Mouse (Mus musculus) intestine, embryonic 14.5 days (tissue): Measurements from ENCODE around the gene Brd3os. TPM values are rescaled to one million over a fixed set of nuclear protein-coding genes. Genes with fewer than 3 reads are reported as not detected.
A peak's percentile ranks its signal among the peaks of the same experiment; 100 is the strongest.

ENCODE experiments used
- ATAC-seq: fragments of 200-750 bp; cut with Nextera tagmentation; replicated peaks from 2 replicates; pipeline ENCODE4 v1.8.0; 2017; ENCODE audit warnings: low read depth, moderate number of reproducible peaks, moderate TSS enrichment, moderate library complexity; ENCODE audit not compliant: low FRiP score, low TSS enrichment
- DNase-seq: peaks from one replicate; pipeline ENCODE4 v3.0.0-alpha.2; 2018; ENCODE audit warnings: low spot score
- H3K27ac ChIP-seq: fragments of 300-500 bp; sonication (generic); 2 replicates; pipeline ENCODE4 v1.5.1; 2014; ENCODE audit warnings: low read depth, mild to moderate bottlenecking, control low read depth
- H3K27me3 ChIP-seq: fragments of 300-500 bp; sonication (generic); replicated peaks from 2 replicates; pipeline ENCODE4 v1.6.1; 2014; ENCODE audit warnings: low read length, control low read depth; ENCODE audit not compliant: control insufficient read depth, insufficient read depth
- H3K36me3 ChIP-seq: fragments of 300-500 bp; sonication (generic); 2 replicates; pipeline ENCODE4 v1.6.1; 2014; ENCODE audit warnings: low read length, control low read depth; ENCODE audit not compliant: control insufficient read depth, insufficient read depth
- H3K4me1 ChIP-seq: fragments of 300-500 bp; sonication (generic); replicated peaks from 2 replicates; pipeline ENCODE4 v1.6.1; 2014; ENCODE audit warnings: low read length, control low read depth, mixed read lengths; ENCODE audit not compliant: control insufficient read depth, insufficient read depth
- H3K4me2 ChIP-seq: fragments of 300-500 bp; sonication (generic); 2 replicates; pipeline ENCODE4 v1.6.1; 2014; ENCODE audit warnings: low read length
- H3K4me3 ChIP-seq: fragments of 300-500 bp; sonication (generic); 2 replicates; pipeline ENCODE4 v1.5.1; 2014; ENCODE audit warnings: low read depth, low read length, control low read depth, mixed read lengths
- H3K9ac ChIP-seq: fragments of 300-500 bp; sonication (generic); 2 replicates; pipeline ENCODE4 v1.6.1; 2014; ENCODE audit warnings: mild to moderate bottlenecking, low read length
- H3K9me3 ChIP-seq: fragments of 300-500 bp; sonication (generic); 2 replicates; pipeline ENCODE4 v1.6.1; 2016; ENCODE audit warnings: low read length, control low read depth; ENCODE audit not compliant: control insufficient read depth
- WGBS: fragments of 180-500 bp; shearing (Covaris S2); extraction: QIAGEN DNeasy Blood & Tissue Kit; methylation state at CpG from one replicate; pipeline ENCODE4 v1.1.7; 2014; 5-methylcytosine and 5-hydroxymethylcytosine counted together
- polyA plus RNA-seq: library from polyadenylated mRNA; unstranded; fragments of >200 nt; fragmentation: Nextera tagmentation; extraction: Ambion mirVana; gene quantifications from 2 replicates; pipeline ENCODE4 v1.2.1, GENCODE M21; 2014

Gene Brd3os
- polyA plus RNA-seq, 1 experiment from 2014 or later, result 7.7 TPM

DNA sequence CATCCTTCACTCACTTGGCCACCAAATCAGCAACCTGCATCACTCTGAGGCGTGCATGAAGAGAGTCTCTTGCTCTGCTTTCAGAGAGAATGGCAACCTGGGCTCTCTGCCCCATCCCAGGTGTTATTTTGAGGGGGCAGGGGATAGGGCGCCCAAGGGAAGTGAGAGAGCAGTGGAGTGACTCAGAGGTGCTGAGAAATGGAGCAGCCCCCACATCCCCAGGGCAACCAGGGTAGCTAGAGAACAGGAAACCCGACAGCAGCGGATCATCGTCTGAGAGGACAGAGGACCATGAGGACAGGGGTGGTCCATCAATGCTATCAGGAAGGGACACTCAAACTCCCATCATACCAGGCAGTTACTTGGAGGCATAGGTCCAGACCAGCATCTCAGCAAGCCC is 35.2 kb upstream of the Brd3os start:
- H3K27ac ChIP-seq, result no peak overlapping the region
- H3K36me3 ChIP-seq, result no peaks in the 10 kb centered on the region
- ATAC-seq (no peak), DNase-seq (no peak)
- H3K4me3 ChIP-seq, result no peak overlapping the region
- H3K4me2 ChIP-seq, result no peak overlapping the region
- H3K4me1 ChIP-seq, result peaks cover 29% of the 10 kb centered on the region
- WGBS, result 90% methylated on average over 5 of the region's 5 CpGs
- H3K27me3 ChIP-seq, result no peaks in the 10 kb centered on the region
- no peaks in the 10 kb centered on the region for H3K9me3 ChIP-seq
- no peak overlapping the region for H3K9ac ChIP-seq

DNA sequence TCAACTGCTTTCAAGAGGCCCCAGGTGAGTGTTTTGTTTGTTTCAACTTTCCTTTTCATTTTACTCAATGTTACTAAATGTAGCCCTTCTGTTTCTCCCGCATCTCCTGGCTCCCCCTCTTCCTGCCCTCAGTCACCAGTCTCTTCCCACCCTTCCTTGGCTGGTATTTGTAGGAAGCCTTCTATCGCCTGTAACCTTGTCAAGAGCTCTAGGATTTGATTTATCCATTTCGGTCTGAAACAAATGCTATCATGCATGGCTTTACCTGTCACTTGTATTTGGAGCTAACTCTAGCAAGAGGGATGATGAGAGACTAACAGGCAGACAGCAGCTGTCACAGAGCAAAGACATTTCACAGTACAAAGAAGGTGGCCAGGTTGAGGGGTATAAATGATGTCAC is 33.9 kb upstream of the Brd3os start:
- Histone ChIP-seq H3K4me3 (no peak overlapping the region), H3K27ac (no peak overlapping the region), H3K27me3 (no peaks in the 10 kb centered on the region), H3K36me3 (no peaks in the 10 kb centered on the region), H3K9me3 (no peaks in the 10 kb centered on the region), H3K9ac (no peak overlapping the region), H3K4me2 (no peak overlapping the region), H3K4me1 (peaks cover 41% of the 10 kb centered on the region)
- DNase-seq (no peak), ATAC-seq (no peak)
- WGBS, result 68% methylated on average over 3 of the region's 3 CpGs

DNA sequence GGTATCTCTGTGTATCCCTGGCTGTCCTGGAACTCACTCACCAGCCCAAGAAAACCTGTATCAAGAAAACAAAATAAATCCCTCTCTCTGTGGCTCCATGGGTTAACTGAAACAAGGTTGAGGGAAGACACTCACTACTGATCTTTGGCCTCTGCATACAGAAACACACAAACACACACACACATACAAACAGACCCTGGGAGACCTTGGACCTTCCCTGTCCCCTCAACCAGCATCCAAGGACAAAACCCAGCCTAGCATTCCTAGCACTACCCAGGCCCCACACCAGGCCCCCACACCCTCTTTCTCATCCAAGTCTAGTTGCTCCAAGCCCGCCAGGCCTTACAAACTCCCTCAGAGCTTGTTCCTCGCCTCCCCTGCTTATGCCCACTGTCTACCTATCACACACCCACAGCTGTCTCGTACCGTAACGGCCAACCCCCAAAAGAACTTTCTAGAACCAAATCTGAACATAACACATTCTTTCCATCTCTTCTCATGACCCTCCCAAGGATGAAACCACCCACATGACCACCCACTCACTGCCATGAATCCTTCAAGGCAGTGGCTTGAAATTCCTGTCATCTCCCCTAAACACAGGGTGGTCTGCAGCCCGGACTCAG is 31.5 kb upstream of the Brd3os start:
- peaks cover 46% of the 10 kb centered on the region for H3K4me1 ChIP-seq
- no peak overlapping the region for H3K4me2 ChIP-seq
- H3K9ac ChIP-seq, result no peak overlapping the region
- no peaks in the 10 kb centered on the region for H3K9me3 ChIP-seq
- WGBS, result 77% methylated on average over 6 of the region's 6 CpGs
- DNase-seq, result no peak
- H3K36me3 ChIP-seq, result no peaks in the 10 kb centered on the region
- no peak for ATAC-seq
- no peak overlapping the region for H3K27ac ChIP-seq
- no peaks in the 10 kb centered on the region for H3K27me3 ChIP-seq
- no peak overlapping the region for H3K4me3 ChIP-seq

DNA sequence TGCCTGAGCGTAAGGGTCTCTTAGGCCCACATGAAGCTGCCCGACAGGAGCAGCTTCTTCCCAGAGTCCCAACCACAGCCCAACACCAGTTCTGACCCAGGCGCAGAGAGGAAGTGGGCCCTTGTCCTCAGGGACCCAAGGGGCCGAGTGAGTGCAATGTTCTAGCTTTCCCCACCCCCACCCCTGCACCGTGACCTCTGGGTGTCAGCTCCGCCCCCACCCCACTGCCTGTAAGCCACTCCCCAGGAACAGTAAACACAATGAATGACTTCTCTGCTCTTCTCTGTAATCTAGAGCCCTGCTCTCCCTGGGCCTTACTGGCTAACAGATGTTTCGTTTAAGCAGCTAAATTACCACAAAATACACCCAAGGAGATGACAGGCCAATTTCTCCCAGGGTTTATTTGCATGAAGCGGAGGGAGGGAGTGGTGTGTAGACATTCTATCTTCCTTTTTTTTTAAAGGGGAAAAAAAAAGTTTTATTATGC is 30.4 kb upstream of the Brd3os start:
- Histone ChIP-seq H3K4me1 (peaks cover 55% of the 10 kb centered on the region), H3K36me3 (no peaks in the 10 kb centered on the region), H3K9ac (no peak overlapping the region), H3K4me2 (peak overlapping the region; percentile 20; the same call in 1 of the 2 replicates), H3K27ac (peak overlapping the region; percentile 76), H3K9me3 (no peaks in the 10 kb centered on the region), H3K27me3 (no peaks in the 10 kb centered on the region), H3K4me3 (no peak overlapping the region)
- ATAC-seq (0 out of 2 replicates have a peak, but pooled peaks have one; percentile 40), DNase-seq (peak; percentile 66)
- 13% methylated on average over 8 of the region's 8 CpGs for WGBS

DNA sequence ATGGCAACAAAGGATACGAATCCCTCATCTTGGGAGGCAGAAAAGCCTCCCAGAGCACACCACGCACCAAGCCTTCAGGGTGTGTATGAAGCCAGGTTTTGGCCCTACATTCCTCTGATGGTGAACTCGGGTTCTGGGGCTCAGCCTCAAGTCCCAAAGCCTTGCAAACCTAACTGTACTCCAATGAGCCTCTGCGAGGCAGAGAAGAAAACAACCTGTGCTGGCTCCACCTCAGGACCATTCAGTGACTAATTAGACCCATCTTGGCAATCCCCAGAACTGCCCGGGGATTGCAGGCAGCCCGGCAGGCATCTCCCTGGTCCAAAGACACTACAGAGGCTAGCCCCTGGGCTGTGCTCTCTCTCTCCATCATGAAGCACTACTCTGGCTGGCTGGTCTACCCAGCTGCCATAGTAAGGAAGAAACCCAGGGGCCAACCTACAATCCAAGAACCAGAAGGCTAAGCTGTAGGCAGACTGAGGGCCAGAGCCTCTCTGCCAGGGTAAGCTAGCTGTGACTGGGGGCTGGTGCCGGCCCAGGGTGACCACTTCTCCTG is 29.8 kb upstream of the Brd3os start:
- H3K4me1 ChIP-seq, result peaks cover 58% of the 10 kb centered on the region
- H3K4me3 ChIP-seq, result no peak overlapping the region
- ATAC-seq (no peak), DNase-seq (peak; percentile 58)
- peak overlapping the region; percentile 20; the same call in 1 of the 2 replicates for H3K4me2 ChIP-seq
- no peaks in the 10 kb centered on the region for H3K36me3 ChIP-seq
- no peaks in the 10 kb centered on the region for H3K9me3 ChIP-seq
- WGBS, result 14% methylated on average over 7 of the region's 7 CpGs
- no peaks in the 10 kb centered on the region for H3K27me3 ChIP-seq
- peak overlapping the region; percentile 48 for H3K27ac ChIP-seq
- H3K9ac ChIP-seq, result no peak overlapping the region

DNA sequence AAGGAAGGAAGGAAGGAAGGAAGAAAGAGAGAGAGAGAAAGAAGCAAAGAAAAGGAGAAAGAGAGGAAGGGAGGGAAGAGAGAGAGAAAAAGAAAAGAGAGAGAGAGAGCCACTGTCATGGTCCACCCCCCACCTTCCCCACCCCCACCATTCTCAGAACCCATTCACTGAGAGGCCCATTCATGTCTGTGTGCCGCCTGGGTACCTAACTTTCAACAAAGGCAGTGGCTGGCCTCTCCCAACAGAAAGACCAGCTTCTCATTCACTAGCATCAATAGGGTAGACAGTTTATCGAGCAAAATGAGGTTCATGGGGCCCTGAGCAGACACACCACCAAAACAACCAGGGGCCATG is 28.6 kb upstream of the Brd3os start:
- no peak overlapping the region for H3K4me3 ChIP-seq
- WGBS, result 49% methylated on average over 2 of the region's 2 CpGs
- H3K9me3 ChIP-seq, result no peaks in the 10 kb centered on the region
- no peak for DNase-seq
- no peaks in the 10 kb centered on the region for H3K27me3 ChIP-seq
- H3K9ac ChIP-seq, result no peak overlapping the region
- peak overlapping the region; percentile 51; the same call in 1 of the 2 replicates for H3K27ac ChIP-seq
- peaks cover 70% of the 10 kb centered on the region for H3K4me1 ChIP-seq
- H3K4me2 ChIP-seq, result peak overlapping the region; percentile 20
- no peak for ATAC-seq
- no peaks in the 10 kb centered on the region for H3K36me3 ChIP-seq

DNA sequence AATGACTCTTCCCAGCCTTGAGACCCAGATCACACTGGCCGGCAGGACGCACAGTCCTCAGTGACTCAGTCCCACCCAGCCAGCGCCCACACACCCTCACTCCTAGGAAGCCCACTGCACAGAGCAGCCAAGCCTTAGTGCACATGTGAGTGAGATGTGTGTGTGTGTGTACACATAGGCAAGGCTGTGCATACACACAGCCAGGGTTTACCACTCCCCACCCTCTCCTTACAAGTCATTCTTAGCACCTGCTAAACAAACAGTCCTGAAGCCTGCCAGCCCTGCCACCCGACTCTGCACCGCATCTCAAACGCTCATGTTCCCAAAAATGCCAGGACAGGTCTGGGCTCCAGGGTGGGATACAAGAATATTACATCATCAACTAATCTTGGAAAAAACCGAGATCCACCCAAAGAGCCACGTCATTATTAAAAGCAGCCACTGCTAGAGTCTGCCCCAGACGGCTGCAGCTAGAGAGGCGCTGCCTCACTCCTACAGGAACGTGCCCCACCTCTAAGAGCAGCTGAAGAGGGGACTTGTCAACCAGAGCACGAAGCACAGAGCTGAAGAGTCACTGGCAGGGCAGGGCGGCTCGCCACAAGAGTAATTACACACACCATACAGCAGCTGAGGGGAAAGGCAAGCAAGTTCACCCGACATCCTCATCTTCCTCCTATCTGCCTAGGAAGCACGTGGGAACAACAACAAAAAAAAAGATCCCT is 28.0 kb upstream of the Brd3os start:
- Histone ChIP-seq H3K4me2 (peak overlapping the region; percentile 20), H3K4me1 (peaks cover 75% of the 10 kb centered on the region), H3K9me3 (no peaks in the 10 kb centered on the region), H3K36me3 (no peaks in the 10 kb centered on the region), H3K27me3 (no peaks in the 10 kb centered on the region), H3K4me3 (no peak overlapping the region), H3K9ac (no peak overlapping the region), H3K27ac (peak overlapping the region; percentile 51; the same call in 1 of the 2 replicates)
- ATAC-seq, result peak; percentile 58; the same call in 1 of the 2 replicates
- WGBS, result 30% methylated on average over 16 of the region's 16 CpGs
- DNase-seq, result peak; percentile 63

DNA sequence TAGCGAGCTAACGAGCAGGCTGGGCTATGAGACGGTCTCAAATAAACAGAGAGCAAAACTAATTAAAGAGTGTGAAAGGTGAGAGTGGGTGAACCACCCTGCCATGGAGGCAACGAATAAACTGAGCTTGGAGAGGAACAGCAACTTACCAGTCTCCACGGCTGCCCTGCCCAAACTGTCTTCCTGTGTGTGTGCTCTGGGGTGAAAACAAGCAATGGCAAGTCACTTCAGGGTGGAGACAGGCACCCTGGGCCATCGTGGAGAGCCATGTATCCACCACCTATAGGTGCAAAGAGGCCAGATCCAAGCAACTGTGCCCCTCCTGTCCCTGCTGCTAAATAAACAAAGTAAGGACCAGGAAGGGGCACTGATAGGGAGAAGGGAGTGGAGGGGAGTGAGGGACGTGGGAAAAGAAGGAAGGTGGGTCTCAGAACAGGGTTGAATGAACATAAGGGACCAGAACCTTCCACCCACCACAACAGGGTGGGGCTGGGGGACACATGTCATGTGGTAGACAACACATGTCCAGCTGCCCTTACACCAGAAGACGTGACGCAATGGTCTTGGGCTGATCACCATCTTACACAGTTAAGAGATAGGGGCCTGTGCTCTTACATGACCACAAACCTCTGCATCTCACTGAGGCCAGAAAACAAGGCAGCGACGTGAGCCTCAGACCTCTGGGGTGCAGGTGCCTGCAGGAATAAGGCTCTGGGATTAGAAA is 26.9 kb upstream of the Brd3os start:
- Histone ChIP-seq H3K4me3 (no peak overlapping the region), H3K27ac (peak overlapping the region; percentile 51; the same call in 1 of the 2 replicates), H3K36me3 (no peaks in the 10 kb centered on the region), H3K27me3 (no peaks in the 10 kb centered on the region), H3K4me2 (peak overlapping the region; percentile 20; the same call in 1 of the 2 replicates), H3K9me3 (no peaks in the 10 kb centered on the region), H3K9ac (no peak overlapping the region), H3K4me1 (peaks cover 87% of the 10 kb centered on the region)
- WGBS, result 57% methylated on average over 11 of the region's 11 CpGs
- ATAC-seq (no peak), DNase-seq (peak; percentile 52)
